ENCODE assay signal across 27 mouse cellular contexts in genomic region chr12:53351860-53352259, GRCm38 (mm10).
"Had no signal": no experiment of that assay in that cellular context is flagged by ENCODE, and none has a peak within 500 bp of the region (broad histone marks: within the 10 kb centered on the region; RNA-seq: fewer than 3 reads in every experiment).

No protein-coding gene starts in this region.

- DNase-seq: cerebellum, adult 8-10 months; cerebellum, adult 9-10 months; cerebellum, adult 9-11 months; cerebellum, postnatal 10 days; cerebellum, postnatal 14 days; cerebellum, postnatal 25 days; cerebellum, postnatal 36 days; embryo, embryonic 11 days; forebrain, postnatal 0 days; gastrocnemius, adult 2 months; gastrocnemius, postnatal 10 days; gastrocnemius, postnatal 14 days; gastrocnemius, postnatal 25 days; gastrocnemius, postnatal 36 days; heart, adult 18-20 months; heart, adult 2 months had no signal

- H3K27ac ChIP-seq: embryonic facial prominence, embryonic 10.5 days; embryonic facial prominence, embryonic 12.5 days; embryonic facial prominence, embryonic 13.5 days; embryonic facial prominence, embryonic 15.5 days; forebrain, embryonic 10.5 days; forebrain, embryonic 12.5 days; forebrain, embryonic 13.5 days; forebrain, embryonic 15.5 days; gastrocnemius, adult 2 months; heart, adult 2 months had no signal

- H3K9me3 ChIP-seq: embryonic facial prominence, embryonic 10.5 days; embryonic facial prominence, embryonic 12.5 days; embryonic facial prominence, embryonic 13.5 days; embryonic facial prominence, embryonic 15.5 days; forebrain, embryonic 10.5 days; forebrain, embryonic 12.5 days; forebrain, embryonic 13.5 days; forebrain, embryonic 15.5 days had no signal

- ATAC-seq: forebrain, embryonic 13.5 days; forebrain, embryonic 14.5 days; forebrain, embryonic 15.5 days; forebrain, embryonic 16.5 days; forebrain, postnatal 0 days had no signal

- H3K9ac ChIP-seq: embryonic facial prominence, embryonic 12.5 days; embryonic facial prominence, embryonic 13.5 days; embryonic facial prominence, embryonic 15.5 days; forebrain, embryonic 12.5 days; forebrain, embryonic 13.5 days; forebrain, embryonic 15.5 days; forebrain, postnatal 0 days had no signal

- H3K4me2 ChIP-seq: embryonic facial prominence, embryonic 12.5 days; embryonic facial prominence, embryonic 13.5 days; embryonic facial prominence, embryonic 15.5 days; forebrain, embryonic 12.5 days; forebrain, embryonic 13.5 days; forebrain, embryonic 15.5 days had no signal

- H3K4me3 ChIP-seq: embryonic facial prominence, embryonic 10.5 days; embryonic facial prominence, embryonic 12.5 days; embryonic facial prominence, embryonic 13.5 days; embryonic facial prominence, embryonic 15.5 days; erythroblast, embryonic 14.5 days; forebrain, embryonic 10.5 days; forebrain, embryonic 12.5 days; forebrain, embryonic 13.5 days; forebrain, embryonic 15.5 days; gastrocnemius, adult 2 months; heart, adult 2 months had no signal

- H3K4me1 ChIP-seq: embryonic facial prominence, embryonic 10.5 days; embryonic facial prominence, embryonic 12.5 days; embryonic facial prominence, embryonic 13.5 days; embryonic facial prominence, embryonic 15.5 days had no signal

- H3K36me3 ChIP-seq: embryonic facial prominence, embryonic 10.5 days; embryonic facial prominence, embryonic 12.5 days; embryonic facial prominence, embryonic 13.5 days; embryonic facial prominence, embryonic 15.5 days; forebrain, embryonic 10.5 days; forebrain, embryonic 12.5 days; forebrain, embryonic 15.5 days had no signal

- H3K27me3 ChIP-seq: embryonic facial prominence, embryonic 12.5 days; embryonic facial prominence, embryonic 13.5 days; embryonic facial prominence, embryonic 15.5 days; forebrain, embryonic 12.5 days; forebrain, embryonic 13.5 days; forebrain, embryonic 15.5 days had no signal
